Mouse (Mus musculus) MEL (cell line): Measurements from ENCODE around the gene Fgf22.

Experiments used
- CTCF ChIP-seq, 3 experiments: IDR thresholded peaks in 2 of 3; conservative IDR thresholded peaks in 1 of 3; 2 replicates each; pipeline ENCODE4 v1.5.1; 2011 to 2012; ENCODE audit warnings: low read length in 3 of 3, low read depth in 2 of 3, mild to moderate bottlenecking in 2 of 3, improper control_type of control experiment in 1 of 3, inconsistent platforms in 1 of 3, mixed read lengths in 1 of 3, moderate library complexity in 1 of 3; ENCODE audit not compliant: control insufficient read depth in 1 of 3, insufficient read depth in 1 of 3, poor library complexity in 1 of 3, severe bottlenecking in 1 of 3
- GATA1 ChIP-seq: IDR thresholded peaks from 2 replicates; pipeline ENCODE4 v1.6.1; 2011; ENCODE audit warnings: low read depth, low read length, improper control_type of control experiment

GRCm38 (mm10) chr10:79743650-79744365, 11.1 kb upstream of the Fgf22 start:
- TF ChIP-seq GATA1 (no peak), CTCF (IDR thresholded peaks at IDR 0.05 in 2 of 3, conservative IDR thresholded peaks at IDR 0.05 in 1 of 3; ENCODE audit: control insufficient read depth in 1 of 3, insufficient read depth in 1 of 3, low read depth in 2 of 3, low read length in 3 of 3, poor library complexity in 1 of 3, severe bottlenecking in 1 of 3) (no peak)
